Mouse (Mus musculus) liver, embryonic 14.5 days (tissue): ENCODE data around the gene Nr5a1.

ENCODE experiments used
- CTCF ChIP-seq: IDR thresholded peaks from 2 replicates; pipeline ENCODE4 v1.5.1; 2016; ENCODE audit warnings: antibody characterized with exemption, low read depth, control low read depth
- EP300 ChIP-seq: IDR thresholded peaks from 2 replicates; pipeline ENCODE4 v1.6.1; 2016; ENCODE audit warnings: antibody characterized with exemption, low read depth

GRCm38 (mm10) chr2:38691542-38691941, 22.8 kb downstream of the Nr5a1 start:
- TF ChIP-seq CTCF (peak; percentile 70), EP300 (no peak)
